Mouse (Mus musculus) megakaryocyte progenitor cell, adult 5-6 weeks (primary cell): Measurements from ENCODE around the gene Gm20388. TPM values are rescaled to one million over a fixed set of nuclear protein-coding genes. Genes with fewer than 3 reads are reported as not detected.

ENCODE experiments used
- ATAC-seq: replicated peaks from 2 replicates; pipeline ENCODE4 v1.8.0; 2016; ENCODE audit warnings: mild to moderate bottlenecking, moderate TSS enrichment, inconsistent platforms; ENCODE audit not compliant: poor library complexity
- total RNA-seq, 2 experiments: library from RNA; stranded (forward) in 1 of 2; stranded (reverse) in 1 of 2; fragments of 157-497, 149-512 nt in 1 of 2; fragments of 200-1000 nt in 1 of 2; gene quantifications; 2 replicates each; pipeline versions ENCODE4 v1.2.3 to v1.2.4; 2015 to 2017

Gene Gm20388
- total RNA-seq, 2 experiments from 2014 or later = 18.6 TPM; not detected in 1

- no peak for ATAC-seq
Measured at GRCm38 (mm10) chr8:122228792-122229575, 2318.3 kb downstream of the Gm20388 start.

GRCm38 (mm10) chr8:122229819-122230711 is 2319.4 kb downstream of the Gm20388 start:
- ATAC-seq = no peak

- ATAC-seq = peak; percentile 78
Measured at GRCm38 (mm10) chr8:122230712-122231337, 2320.2 kb downstream of the Gm20388 start.

- ATAC-seq = no peak
Measured at GRCm38 (mm10) chr8:122234055-122234454, 2323.4 kb downstream of the Gm20388 start.

- no peak for ATAC-seq
Measured at GRCm38 (mm10) chr8:122236521-122236920, 2325.9 kb downstream of the Gm20388 start.

GRCm38 (mm10) chr8:122238225-122238624 is 2327.6 kb downstream of the Gm20388 start:
- no peak for ATAC-seq

GRCm38 (mm10) chr8:122238731-122239130 is 2328.1 kb downstream of the Gm20388 start:
- ATAC-seq = no peak

- ATAC-seq = no peak
Measured at GRCm38 (mm10) chr8:122240241-122241026, 2329.8 kb downstream of the Gm20388 start.

GRCm38 (mm10) chr8:122243310-122243709 is 2332.7 kb downstream of the Gm20388 start:
- no peak for ATAC-seq

GRCm38 (mm10) chr8:122245161-122245560 is 2334.5 kb downstream of the Gm20388 start:
- no peak for ATAC-seq

- peak; percentile 69 for ATAC-seq
Measured at GRCm38 (mm10) chr8:122246257-122247211, 2335.9 kb downstream of the Gm20388 start.

- no peak for ATAC-seq
Measured at GRCm38 (mm10) chr8:122251739-122252138, 2341.1 kb downstream of the Gm20388 start.

GRCm38 (mm10) chr8:122252366-122252765 is 2341.7 kb downstream of the Gm20388 start:
- ATAC-seq = no peak

- ATAC-seq = peak; percentile 78
Measured at GRCm38 (mm10) chr8:122259351-122259750, 2348.7 kb downstream of the Gm20388 start.

GRCm38 (mm10) chr8:122260755-122261154 is 2350.1 kb downstream of the Gm20388 start:
- no peak for ATAC-seq

GRCm38 (mm10) chr8:122262835-122263234 is 2352.2 kb downstream of the Gm20388 start:
- no peak for ATAC-seq

GRCm38 (mm10) chr8:122264243-122264642 is 2353.6 kb downstream of the Gm20388 start:
- peak; percentile 64 for ATAC-seq

GRCm38 (mm10) chr8:122265522-122265921 is 2354.9 kb downstream of the Gm20388 start:
- no peak for ATAC-seq

- no peak for ATAC-seq
Measured at GRCm38 (mm10) chr8:122266867-122267266, 2356.2 kb downstream of the Gm20388 start.
